Mouse (Mus musculus) cortical plate, adult 2 months (tissue): ENCODE data around the gene Pkp1.

Source experiments
- CTCF ChIP-seq: fragments of 200-500 bp; IDR thresholded peaks from 2 replicates; pipeline ENCODE4 v1.5.1; 2011; ENCODE audit warnings: mild to moderate bottlenecking, control low read depth, low read length; ENCODE audit not compliant: insufficient read depth; ENCODE audit errors: extremely low read depth
- POLR2A ChIP-seq: fragments of 200-500 bp; IDR thresholded peaks from 2 replicates; pipeline ENCODE4 v1.6.1; 2011; ENCODE audit warnings: mild to moderate bottlenecking, low read length, control low read depth; ENCODE audit not compliant: insufficient read depth; ENCODE audit errors: extremely low read depth

GRCm38 (mm10) chr1:135861091-135861490 lies 57.9 kb downstream of the Pkp1 start:
- TF ChIP-seq CTCF (no peak), POLR2A (no peak)
